Mouse (Mus musculus) embryonic facial prominence, embryonic 10.5 days (tissue): ENCODE results near the gene Scube1. TPM values are rescaled to one million over a fixed set of nuclear protein-coding genes. Genes with fewer than 3 reads are reported as not detected.
A peak's percentile ranks its signal among the peaks of the same experiment; 100 is the strongest.

Source experiments
- DNase-seq: peaks from one replicate; pipeline ENCODE4 v3.0.0-alpha.2; 2017; ENCODE audit warnings: low spot score
- H3K27ac ChIP-seq: fragments of 300-500 bp; sonication (generic); replicated peaks from 2 replicates; pipeline ENCODE4 v1.5.1; 2016; ENCODE audit warnings: mild to moderate bottlenecking
- H3K27me3 ChIP-seq: fragments of 300-500 bp; sonication (generic); replicated peaks from 2 replicates; pipeline ENCODE4 v1.6.1; 2016; ENCODE audit warnings: low read depth, mild to moderate bottlenecking; ENCODE audit not compliant: poor library complexity, severe bottlenecking
- H3K36me3 ChIP-seq: fragments of 300-500 bp; sonication (generic); replicated peaks from 2 replicates; pipeline ENCODE4 v1.6.1; 2016; ENCODE audit warnings: mild to moderate bottlenecking, moderate library complexity
- H3K4me1 ChIP-seq: fragments of 300-500 bp; sonication (generic); 2 replicates; pipeline ENCODE4 v1.6.1; 2016
- H3K4me3 ChIP-seq: fragments of 300-500 bp; sonication (generic); 2 replicates; pipeline ENCODE4 v1.5.1; 2016; ENCODE audit warnings: mild to moderate bottlenecking, moderate library complexity
- H3K9me3 ChIP-seq: fragments of 300-500 bp; sonication (generic); 2 replicates; pipeline ENCODE4 v1.6.1; 2016; ENCODE audit warnings: mild to moderate bottlenecking
- WGBS: fragments of 180-500 bp; shearing (Covaris S2); methylation state at CpG from one replicate; pipeline ENCODE4 v1.1.7; 2016; 5-methylcytosine and 5-hydroxymethylcytosine counted together
- polyA plus RNA-seq: library from polyadenylated mRNA; unstranded; fragments of >200 nt; fragmentation: Nextera tagmentation; extraction: Ambion mirVana; gene quantifications from 2 replicates; pipeline ENCODE4 v1.2.1, GENCODE M21; 2016

The Scube1 gene
- polyA plus RNA-seq, 1 experiment from 2014 or later = 52.4 TPM

- 75% methylated on average over 1 of the region's 1 CpGs for WGBS
- Histone ChIP-seq H3K4me1 (peaks cover 47% of the 10 kb centered on the region), H3K36me3 (no peaks in the 10 kb centered on the region), H3K4me3 (no peak overlapping the region), H3K27ac (peak overlapping the region; percentile 84), H3K9me3 (no peaks in the 10 kb centered on the region), H3K27me3 (0 out of 2 replicates have a peak, but pooled peaks cover under 1% of the 10 kb centered on the region)
- DNase-seq = no peak
Measured at GRCm38 (mm10) chr15:83742018-83742417, 17.2 kb upstream of the Scube1 start.

GRCm38 (mm10) chr15:83740676-83741422 lies 16.0 kb upstream of the Scube1 start:
- H3K27me3 ChIP-seq = peaks cover 9% of the 10 kb centered on the region; the same call in 1 of the 2 replicates
- H3K4me3 ChIP-seq = peak overlapping the region; percentile 27; the same call in 1 of the 2 replicates
- peaks cover 58% of the 10 kb centered on the region for H3K4me1 ChIP-seq
- DNase-seq = peak; percentile 79
- 17% methylated on average over 21 of the region's 21 CpGs for WGBS
- H3K27ac ChIP-seq = peak overlapping the region; percentile 84
- no peaks in the 10 kb centered on the region for H3K9me3 ChIP-seq
- no peaks in the 10 kb centered on the region for H3K36me3 ChIP-seq

- no peak overlapping the region for H3K4me3 ChIP-seq
- peaks cover 75% of the 10 kb centered on the region for H3K27me3 ChIP-seq
- H3K36me3 ChIP-seq = 0 out of 2 replicates have a peak, but pooled peaks cover under 1% of the 10 kb centered on the region
- H3K9me3 ChIP-seq = no peaks in the 10 kb centered on the region
- 16% methylated on average over 3 of the region's 3 CpGs for WGBS
- H3K4me1 ChIP-seq = peaks cover 62% of the 10 kb centered on the region
- no peak overlapping the region for H3K27ac ChIP-seq
- peak; percentile 78 for DNase-seq
Measured at GRCm38 (mm10) chr15:83727626-83728025, 2.8 kb upstream of the Scube1 start.

- Histone ChIP-seq H3K4me3 (no peak overlapping the region), H3K27me3 (peaks cover 83% of the 10 kb centered on the region), H3K9me3 (no peaks in the 10 kb centered on the region), H3K27ac (no peak overlapping the region; the same call in 1 of the 2 replicates), H3K36me3 (peaks cover 9% of the 10 kb centered on the region), H3K4me1 (peaks cover 71% of the 10 kb centered on the region)
- 78% methylated on average over 5 of the region's 5 CpGs for WGBS
- DNase-seq = no peak
Measured at GRCm38 (mm10) chr15:83726741-83727140, 1.9 kb upstream of the Scube1 start.

- Histone ChIP-seq H3K4me1 (peaks cover 74% of the 10 kb centered on the region), H3K4me3 (peak overlapping the region; percentile 86)
- peak; percentile 54 for DNase-seq
Measured at GRCm38 (mm10) chr15:83725556-83726200, 857 bp upstream of the Scube1 start.

GRCm38 (mm10) chr15:83724160-83724885 lies 498 bp downstream of the Scube1 start:
- Histone ChIP-seq H3K4me3 (peak overlapping the region; percentile 86), H3K36me3 (peaks cover 34% of the 10 kb centered on the region), H3K4me1 (peaks cover 78% of the 10 kb centered on the region), H3K9me3 (no peaks in the 10 kb centered on the region), H3K27ac (peak overlapping the region; percentile 90), H3K27me3 (peaks cover 91% of the 10 kb centered on the region)
- WGBS = under 1% methylated on average over 61 of the region's 61 CpGs
- peak; percentile 40 for DNase-seq

More at GRCm38 (mm10) chr15:83725556-83726200, 857 bp upstream of the Scube1 start:
- Histone ChIP-seq H3K27ac (peak overlapping the region; percentile 90), H3K9me3 (no peaks in the 10 kb centered on the region), H3K36me3 (peaks cover 20% of the 10 kb centered on the region), H3K27me3 (peaks cover 88% of the 10 kb centered on the region)
- WGBS = 9% methylated on average over 28 of the region's 28 CpGs

GRCm38 (mm10) chr15:83715582-83716228 lies 9.1 kb downstream of the Scube1 start:
- H3K27ac ChIP-seq = no peak overlapping the region
- no peak overlapping the region for H3K4me3 ChIP-seq
- peaks cover 80% of the 10 kb centered on the region for H3K4me1 ChIP-seq
- peaks cover 65% of the 10 kb centered on the region for H3K36me3 ChIP-seq
- H3K9me3 ChIP-seq = no peaks in the 10 kb centered on the region
- H3K27me3 ChIP-seq = peaks cover 81% of the 10 kb centered on the region
- WGBS = 32% methylated on average over 6 of the region's 6 CpGs
- DNase-seq = peak; percentile 76

GRCm38 (mm10) chr15:83712798-83713197 lies 12.0 kb downstream of the Scube1 start:
- peaks cover 73% of the 10 kb centered on the region for H3K27me3 ChIP-seq
- no peak overlapping the region for H3K4me3 ChIP-seq
- H3K27ac ChIP-seq = peak overlapping the region; percentile 59
- H3K9me3 ChIP-seq = no peaks in the 10 kb centered on the region
- WGBS = 52% methylated on average over 10 of the region's 10 CpGs
- peak; percentile 54 for DNase-seq
- H3K36me3 ChIP-seq = peaks cover 44% of the 10 kb centered on the region
- H3K4me1 ChIP-seq = peaks cover 77% of the 10 kb centered on the region

- Histone ChIP-seq H3K4me3 (no peak overlapping the region), H3K4me1 (peaks cover 79% of the 10 kb centered on the region), H3K27me3 (peaks cover 73% of the 10 kb centered on the region), H3K27ac (peak overlapping the region; percentile 59), H3K36me3 (peaks cover 39% of the 10 kb centered on the region), H3K9me3 (no peaks in the 10 kb centered on the region)
- 87% methylated on average over 5 of the region's 5 CpGs for WGBS
- no peak for DNase-seq
Measured at GRCm38 (mm10) chr15:83712361-83712760, 12.5 kb downstream of the Scube1 start.

- peaks cover 77% of the 10 kb centered on the region for H3K27me3 ChIP-seq
- peaks cover 84% of the 10 kb centered on the region for H3K4me1 ChIP-seq
- no peaks in the 10 kb centered on the region for H3K9me3 ChIP-seq
- peaks cover 25% of the 10 kb centered on the region for H3K36me3 ChIP-seq
- 8% methylated on average over 23 of the region's 23 CpGs for WGBS
- peak overlapping the region; percentile 77 for H3K27ac ChIP-seq
- peak overlapping the region; percentile 26; the same call in 1 of the 2 replicates for H3K4me3 ChIP-seq
- peak; percentile 67 for DNase-seq
Measured at GRCm38 (mm10) chr15:83709889-83710774, 14.7 kb downstream of the Scube1 start.

GRCm38 (mm10) chr15:83706528-83707199 lies 18.2 kb downstream of the Scube1 start:
- WGBS = 37% methylated on average over 10 of the region's 10 CpGs
- peaks cover 8% of the 10 kb centered on the region for H3K9me3 ChIP-seq
- no peak overlapping the region; the same call in 1 of the 2 replicates for H3K27ac ChIP-seq
- peaks cover 60% of the 10 kb centered on the region for H3K4me1 ChIP-seq
- peaks cover 67% of the 10 kb centered on the region for H3K27me3 ChIP-seq
- H3K36me3 ChIP-seq = peaks cover 36% of the 10 kb centered on the region
- DNase-seq = no peak
- H3K4me3 ChIP-seq = no peak overlapping the region
